Mouse (Mus musculus): ENCODE results near the gene Camp. TPM values are rescaled to one million over a fixed set of nuclear protein-coding genes. Genes with fewer than 3 reads are reported as not detected.

Camp gene
- total RNA-seq (2023): 1.1 TPM in 1 of 4 replicates, not detected in the others

DNA sequence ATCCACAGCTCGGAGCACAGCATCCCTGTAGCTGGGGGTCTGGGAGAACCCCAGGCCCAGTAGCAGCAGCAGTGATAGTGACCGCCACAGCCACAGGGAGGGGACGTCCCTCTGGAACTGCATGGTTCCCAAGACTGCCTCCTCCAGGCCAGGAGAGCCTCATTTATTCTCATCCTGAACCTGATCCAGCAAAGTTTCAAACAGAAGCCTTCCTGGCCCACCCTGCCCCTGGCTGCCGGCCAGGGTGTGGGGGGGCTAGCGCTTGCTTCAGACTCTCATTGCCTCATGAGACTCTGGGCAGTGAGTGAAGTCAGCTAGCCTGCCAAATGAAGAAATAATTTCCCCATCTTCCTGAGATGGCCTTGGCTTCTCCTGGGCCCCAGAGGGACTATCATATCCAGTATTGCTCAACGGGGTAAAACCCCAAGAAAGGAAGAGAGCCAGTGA lies at the start of gene Camp:
Camp (minus strand) TSS at position 306 of the 447 bp plus-strand sequence.

DNA sequence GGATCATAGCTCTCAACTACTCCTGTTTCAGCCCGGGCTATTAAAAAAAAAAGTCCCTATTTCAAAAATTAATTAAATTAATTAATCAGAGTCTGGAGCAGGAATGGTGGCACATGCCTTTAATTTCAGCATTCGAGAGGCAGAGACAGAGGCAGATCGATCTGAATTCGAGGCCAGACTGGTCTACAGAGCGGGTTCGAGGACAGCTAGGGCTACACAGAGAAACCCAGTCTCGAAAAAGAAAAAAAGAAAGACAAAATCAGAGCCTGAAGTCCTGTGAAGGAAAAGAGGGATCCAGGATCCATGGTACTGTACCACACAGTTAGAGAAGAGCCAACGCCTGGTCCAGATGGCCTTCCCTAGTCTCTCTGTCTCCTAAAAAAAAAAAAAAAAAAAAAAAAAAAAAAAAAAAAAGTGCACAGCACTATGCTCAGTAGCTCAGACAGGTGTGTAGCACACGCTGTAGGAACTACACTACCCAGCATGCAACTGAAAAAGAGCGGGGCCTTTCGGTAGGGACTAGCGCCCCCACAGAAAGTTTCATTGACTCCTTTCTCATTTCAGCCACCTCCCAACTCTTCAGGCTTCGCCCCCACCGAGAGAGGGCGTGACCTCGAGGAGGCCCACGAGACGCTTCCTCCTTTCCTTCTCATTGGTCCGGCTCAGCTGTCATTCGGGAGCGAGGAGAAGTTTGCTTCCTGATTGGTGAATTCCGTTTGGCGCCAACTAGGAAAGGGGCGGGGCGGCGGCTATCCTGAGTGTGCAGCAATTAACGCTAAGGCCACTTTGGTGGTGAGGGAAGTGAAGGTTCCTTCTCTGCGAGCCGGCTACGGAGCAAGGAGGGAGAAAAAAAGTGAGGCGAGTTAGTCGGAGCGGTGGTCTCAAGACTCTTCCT lies 25.6 kb upstream of the Camp start, which contains the start of gene Cdc25a:
Cdc25a (plus strand) TSS at position 783 of the 895 bp plus-strand sequence.

DNA sequence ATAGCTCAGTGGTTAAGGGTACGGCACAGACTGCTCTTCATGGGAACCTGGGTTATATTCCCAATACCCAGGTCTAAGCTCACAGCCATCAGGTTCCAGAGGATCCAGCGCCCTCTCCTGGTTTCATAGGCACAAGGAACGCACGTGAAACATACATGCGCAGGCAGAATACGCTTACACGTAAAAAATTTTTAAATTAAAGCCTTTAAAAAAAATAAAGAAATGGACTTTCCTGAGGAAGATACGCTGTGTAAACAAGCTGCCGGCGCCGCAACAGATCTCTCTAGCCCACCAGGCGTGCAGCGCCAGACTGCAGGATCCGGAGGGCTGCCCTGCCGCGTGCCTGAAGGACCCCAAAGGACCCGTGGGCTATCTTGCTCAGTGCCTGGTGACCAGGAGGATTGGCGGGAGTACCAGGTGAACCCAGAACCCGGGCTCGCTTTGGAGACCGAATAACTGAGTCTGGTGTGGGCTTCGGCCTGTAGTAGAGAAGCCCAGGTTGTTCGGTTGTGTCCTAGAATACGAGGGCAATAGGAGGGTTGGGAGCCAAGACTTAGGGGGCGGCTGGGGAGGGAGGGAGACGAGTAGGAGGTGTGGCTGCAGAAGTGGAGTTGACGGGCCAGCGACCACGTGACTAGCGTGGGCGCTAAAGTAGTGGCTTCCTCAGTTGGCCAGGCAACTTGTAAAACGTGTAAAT lies 16.9 kb downstream of the Camp start, which contains the start of gene Nme6:
Nme6 (plus strand) TSS at position 359 of the 697 bp plus-strand sequence.

DNA sequence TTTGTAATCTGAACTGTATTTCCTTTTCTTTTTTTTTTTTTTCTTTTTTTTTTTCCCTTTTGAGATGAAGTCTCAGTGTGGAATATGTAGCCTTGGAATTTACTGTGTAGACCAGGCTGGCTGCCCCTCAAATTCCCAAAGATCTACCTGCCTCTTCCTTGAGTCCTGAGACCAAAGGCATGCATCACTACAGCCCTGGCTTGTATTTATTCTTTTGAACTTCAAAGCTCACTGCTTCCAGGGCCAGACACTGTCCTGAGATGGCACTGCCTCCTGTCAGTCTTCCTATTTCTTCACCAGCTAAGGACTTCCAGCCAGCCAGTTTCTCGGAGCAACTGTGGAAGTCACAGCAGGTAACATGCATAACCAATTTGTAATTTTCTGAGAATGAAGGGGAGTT lies 37.4 kb downstream of the Camp start, which contains the start of gene Spink8:
Spink8 (plus strand) TSS at position 301 of the 400 bp plus-strand sequence.

Other genes starting within 250 kb of the Camp start
- gene Fbxw24, start 223.6 kb downstream of the Camp start, total RNA-seq (2023): not detected in 4 replicates
- gene Fbxw25, start 185.0 kb downstream of the Camp start, total RNA-seq (2023): not detected in 4 replicates
- gene Fbxw18, start 146.9 kb downstream of the Camp start, total RNA-seq (2023): not detected in 4 replicates
- gene Fbxw26, start 103.5 kb downstream of the Camp start, total RNA-seq (2023): not detected in 4 replicates
- gene Fbxw27, start 58.9 kb downstream of the Camp start, total RNA-seq (2023): not detected in 4 replicates
- not detected in 4 replicates for gene Spink8, start 37.3 kb downstream of the Camp start, total RNA-seq (2023)
- 10.2 to 17.5 TPM (median 14.3 TPM) in 4 replicates for gene Nme6, start 16.9 kb downstream of the Camp start, total RNA-seq (2023)
- 9.5 to 15.2 TPM (median 10.9 TPM) in 4 replicates for gene Cdc25a, start 26.0 kb upstream of the Camp start, total RNA-seq (2023)
- gene Map4, start 81.8 kb upstream of the Camp start, total RNA-seq (2023): 62.0 to 69.9 TPM (median 67.6 TPM) in 4 replicates

Data from B cell, adult 62 days (primary cell).